Mouse (Mus musculus): ENCODE measurements around the gene Pak2.
"Not testable (repeated sequence)": the region's sequence is repeated elsewhere in the genome, so short reads cannot be mapped to it uniquely, and the experiment has no call there.

Pak2 gene

DNA sequence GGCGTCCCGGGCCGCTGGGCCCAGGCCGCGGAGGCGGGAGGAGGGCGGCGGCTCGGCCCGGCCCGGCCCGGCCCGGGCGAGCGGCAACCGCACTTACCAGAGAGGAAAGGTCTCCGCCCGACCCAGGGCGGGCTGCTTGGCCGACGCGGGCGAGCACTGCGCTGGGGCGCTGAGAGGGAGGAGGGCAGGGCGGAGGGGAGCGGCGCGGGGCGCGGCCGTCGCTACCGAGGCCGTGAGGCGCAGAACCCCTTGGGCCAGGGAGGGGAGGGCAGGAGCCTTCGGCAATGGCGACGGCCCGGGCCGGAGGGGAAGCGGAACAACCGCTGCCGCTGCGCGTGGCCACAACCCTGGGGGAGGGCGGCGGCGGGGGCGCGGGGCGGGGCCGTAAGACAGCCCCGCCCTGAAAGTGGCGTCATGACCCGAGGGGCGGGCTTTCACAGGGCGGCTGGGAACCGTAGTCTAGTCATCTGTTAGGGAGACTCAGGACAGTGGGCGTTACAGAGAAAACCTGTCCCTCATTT lies at the start of gene Pak2:
Gene Pak2 (minus strand): TSS at position 352 of the 521 bp plus-strand sequence.
- DNase-seq (ENCODE audit: inconsistent ontology term) = peak; percentile 93

GRCm38 (mm10) chr16:32127046-32127445 lies 47.9 kb upstream of the Pak2 start:
- no peak for DNase-seq (ENCODE audit: inconsistent ontology term)

DNA sequence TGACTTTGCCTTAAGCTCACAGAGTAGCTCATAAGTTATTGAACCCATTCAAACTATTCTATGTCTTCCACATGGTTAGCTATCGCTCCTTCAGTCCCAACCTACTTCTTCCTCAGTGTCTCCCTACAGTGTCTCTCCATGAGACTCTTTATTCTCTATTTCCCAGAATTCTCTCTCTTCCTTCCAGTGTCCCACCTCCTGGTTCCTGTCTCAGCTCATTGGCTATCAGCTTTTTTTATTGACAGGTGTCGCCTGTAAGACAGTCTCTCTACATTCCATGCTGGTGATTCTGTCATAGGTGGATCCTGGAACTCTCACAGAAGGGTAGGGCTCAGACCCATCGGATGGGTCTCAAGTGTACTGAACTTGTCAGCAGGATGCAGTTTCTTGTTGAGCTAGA lies 46.2 kb upstream of the Pak2 start:
- no peak for DNase-seq (ENCODE audit: inconsistent ontology term)

DNA sequence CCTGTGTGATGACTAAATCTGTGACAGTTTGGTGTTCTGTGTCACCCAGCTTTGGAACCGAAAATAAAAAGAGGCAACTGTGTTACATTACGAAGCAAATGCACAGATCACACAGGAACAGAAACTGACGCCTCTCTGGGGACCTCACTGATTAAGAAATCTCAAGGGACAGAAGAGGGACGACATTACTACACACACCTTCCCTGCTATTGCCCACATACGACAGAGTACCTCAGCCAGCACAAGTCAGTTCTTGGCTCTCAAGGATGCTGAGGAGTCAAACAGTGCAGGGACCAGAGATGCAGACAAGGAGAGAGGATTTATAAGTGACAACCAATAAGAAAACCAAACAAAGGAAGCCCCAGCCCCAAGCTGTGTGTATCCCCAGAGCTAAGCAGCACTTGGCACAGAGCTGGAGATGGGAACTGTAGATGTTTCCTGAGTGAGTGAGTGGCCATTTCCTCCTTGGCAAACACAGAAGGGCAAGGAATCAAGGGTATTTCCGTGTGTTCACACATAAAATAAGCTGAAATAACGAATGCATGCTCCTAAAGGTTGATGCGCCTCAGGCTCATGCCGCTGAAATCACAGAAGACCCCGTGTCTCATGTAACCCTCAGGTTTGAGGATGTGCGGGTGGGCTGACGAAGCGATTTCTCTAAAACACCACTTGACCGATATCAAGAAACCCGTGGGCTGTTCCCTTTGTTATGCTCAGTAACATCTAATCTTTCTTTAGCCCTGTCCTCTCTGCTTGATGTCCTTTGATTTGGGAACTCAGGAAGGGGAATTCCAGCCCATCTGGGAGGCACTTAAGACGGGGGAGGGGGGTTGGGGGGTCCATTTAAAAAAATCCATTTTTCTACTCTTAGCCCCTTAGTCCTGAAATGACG lies 45.5 kb upstream of the Pak2 start:
- no peak for DNase-seq (ENCODE audit: inconsistent ontology term)

GRCm38 (mm10) chr16:32124020-32124419 lies 44.9 kb upstream of the Pak2 start:
- DNase-seq (ENCODE audit: inconsistent ontology term) = no peak

- no peak for DNase-seq (ENCODE audit: inconsistent ontology term)
Measured at GRCm38 (mm10) chr16:32120454-32120853, 41.3 kb upstream of the Pak2 start.

DNA sequence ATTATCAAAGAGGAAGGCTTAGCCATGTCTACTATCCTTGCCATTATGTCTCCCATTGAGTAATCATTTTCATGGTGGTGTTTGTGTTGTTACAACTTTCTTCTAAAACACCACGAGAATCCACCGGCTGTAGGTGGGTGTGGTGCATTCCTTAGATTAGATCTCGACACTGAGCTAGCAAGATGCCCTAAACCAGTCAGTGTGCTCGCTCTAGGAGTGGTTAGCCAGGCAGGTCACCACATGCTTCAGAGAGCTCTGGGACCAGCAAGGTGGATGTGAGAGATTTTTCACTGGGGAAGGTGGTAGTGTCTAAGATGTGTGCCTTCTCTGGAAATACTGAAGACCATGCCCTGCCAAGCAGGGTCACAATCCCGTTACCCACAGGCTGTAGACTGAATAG lies 37.0 kb upstream of the Pak2 start:
- DNase-seq (ENCODE audit: inconsistent ontology term) = no peak

DNA sequence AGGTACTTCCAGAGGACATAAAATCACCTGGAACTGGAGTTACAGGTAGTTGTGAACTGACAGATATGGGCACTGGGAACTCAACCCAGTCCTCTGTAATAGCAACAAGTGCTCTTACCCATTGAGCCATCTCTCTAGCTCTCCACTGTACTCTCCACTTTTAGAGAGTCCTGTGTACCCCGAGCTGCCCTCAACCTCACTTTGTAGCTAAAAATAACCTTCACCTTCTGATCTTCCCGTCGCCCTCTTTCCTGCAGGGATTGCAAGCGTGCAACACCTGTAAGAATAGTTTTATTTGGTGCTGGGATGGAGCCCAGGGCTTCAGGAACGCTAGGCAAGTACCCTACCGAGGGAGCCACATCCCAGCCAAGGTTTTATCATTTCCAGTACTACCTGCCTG lies 36.6 kb upstream of the Pak2 start:
- DNase-seq (ENCODE audit: inconsistent ontology term) = no peak

- peak; percentile 65 for DNase-seq (ENCODE audit: inconsistent ontology term)
Measured at GRCm38 (mm10) chr16:32114968-32115695, 36.0 kb upstream of the Pak2 start.

- no peak for DNase-seq (ENCODE audit: inconsistent ontology term)
Measured at GRCm38 (mm10) chr16:32114406-32114805, 35.3 kb upstream of the Pak2 start.

DNA sequence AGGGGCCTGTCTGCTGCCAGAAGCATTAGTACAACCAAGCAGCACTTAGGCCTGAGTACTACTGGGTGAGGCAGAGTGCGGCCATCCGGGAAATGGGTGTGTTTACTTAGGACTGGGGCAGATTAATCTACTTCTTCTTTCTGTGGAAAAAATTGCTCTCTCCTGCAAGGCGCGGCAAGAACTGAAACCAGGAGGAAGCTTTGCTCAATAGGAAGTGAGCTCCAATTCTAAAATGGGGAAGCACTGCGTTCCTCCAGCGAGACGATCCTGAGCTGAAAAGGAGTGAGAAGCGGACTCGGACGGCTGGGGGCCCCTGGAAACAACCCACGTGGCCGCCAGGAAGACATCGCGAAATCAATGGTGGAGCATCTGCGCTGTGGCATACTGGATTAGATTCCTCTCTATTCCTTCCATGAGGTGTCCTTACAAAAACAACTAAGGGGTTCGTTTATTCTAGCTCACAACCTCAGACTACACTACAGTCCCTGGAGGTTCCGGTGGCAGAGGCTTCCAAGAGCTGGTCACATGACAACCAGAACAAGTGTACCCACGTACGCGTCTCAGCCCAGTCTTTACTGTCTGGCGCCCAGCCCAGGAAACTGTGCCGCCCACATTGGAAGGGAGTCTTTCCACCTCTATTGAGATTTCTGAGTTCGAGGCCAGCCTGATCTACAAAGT lies 34.5 kb upstream of the Pak2 start:
- DNase-seq (ENCODE audit: inconsistent ontology term) = no peak

DNA sequence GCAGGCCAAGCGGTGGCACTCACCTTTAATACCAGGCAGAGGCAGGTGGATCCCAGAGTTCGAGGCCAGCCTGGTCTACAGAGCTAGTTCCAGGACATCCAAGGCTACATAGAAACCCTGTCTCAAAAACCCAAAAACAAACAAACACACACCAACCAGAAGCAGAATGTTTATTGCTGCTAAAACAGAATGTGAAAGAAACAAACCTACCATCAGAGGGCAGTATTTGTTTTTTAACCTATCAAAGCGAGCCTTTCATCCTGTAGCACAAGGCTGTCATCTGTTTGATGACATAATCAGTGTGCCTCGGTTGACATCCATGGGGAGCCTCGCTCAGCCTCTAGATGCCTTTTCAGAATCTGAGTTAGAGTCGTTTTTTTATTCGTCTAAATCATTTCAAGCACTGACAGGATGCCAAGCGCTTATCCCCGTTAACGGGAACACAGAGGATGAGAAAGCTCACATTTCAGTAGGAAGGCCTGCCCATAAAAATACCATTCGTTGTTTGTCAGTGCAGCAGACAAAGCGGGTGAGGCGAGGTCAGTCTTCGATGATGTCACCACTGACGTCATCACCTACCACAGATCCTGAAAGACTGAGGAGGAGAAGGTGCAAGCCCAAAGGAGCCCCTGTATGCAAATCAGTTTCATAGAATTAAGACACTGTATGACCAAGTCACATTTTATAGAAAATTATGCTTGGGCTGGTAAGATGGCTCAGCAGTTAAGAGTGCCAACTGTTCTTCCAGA lies 32.0 kb upstream of the Pak2 start:
- no peak for DNase-seq (ENCODE audit: inconsistent ontology term)

- no peak for DNase-seq (ENCODE audit: inconsistent ontology term)
Measured at GRCm38 (mm10) chr16:32108578-32108977, 29.4 kb upstream of the Pak2 start.

DNA sequence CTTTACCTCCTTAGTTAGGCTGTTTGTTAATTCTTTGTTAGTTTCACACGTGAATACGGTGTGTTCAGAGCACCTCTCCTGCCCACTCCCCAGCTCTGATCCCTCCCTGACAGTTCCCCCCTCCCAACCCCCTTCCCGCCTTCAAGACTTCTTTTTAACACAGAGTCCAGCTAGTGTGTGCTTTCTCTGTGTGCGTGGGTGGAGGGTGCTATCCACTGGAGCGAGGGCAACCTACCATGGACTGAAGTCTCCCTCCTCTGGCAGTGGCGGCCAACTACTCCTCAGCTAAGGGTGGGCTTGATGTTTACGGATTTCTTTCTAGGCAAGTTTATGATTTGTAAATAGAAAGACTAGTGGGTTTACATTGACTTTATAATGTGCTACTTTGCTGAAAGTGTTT lies 29.0 kb upstream of the Pak2 start:
- no peak for DNase-seq (ENCODE audit: inconsistent ontology term)

GRCm38 (mm10) chr16:32107342-32108045 lies 28.4 kb upstream of the Pak2 start:
- DNase-seq (ENCODE audit: inconsistent ontology term) = no peak

DNA sequence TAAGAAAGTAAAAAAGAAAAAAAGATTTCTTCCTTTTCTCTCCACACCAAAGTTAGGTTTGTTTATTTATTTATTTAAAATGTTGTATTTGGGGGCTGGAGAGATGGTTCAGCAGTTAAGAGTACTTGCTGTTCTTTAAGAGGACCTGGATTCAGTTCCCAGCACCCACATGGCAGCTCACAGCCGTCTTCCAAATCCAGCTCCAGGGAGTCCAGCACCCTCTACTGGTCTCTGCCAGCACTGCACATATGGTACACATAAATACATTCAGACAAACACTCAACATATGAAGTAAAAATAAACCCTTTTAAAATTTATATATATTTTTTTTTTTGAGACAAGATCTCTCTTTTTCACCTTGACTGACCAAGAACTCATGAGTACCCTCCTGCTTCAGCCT lies 26.6 kb upstream of the Pak2 start:
- DNase-seq (ENCODE audit: inconsistent ontology term) = no peak

DNA sequence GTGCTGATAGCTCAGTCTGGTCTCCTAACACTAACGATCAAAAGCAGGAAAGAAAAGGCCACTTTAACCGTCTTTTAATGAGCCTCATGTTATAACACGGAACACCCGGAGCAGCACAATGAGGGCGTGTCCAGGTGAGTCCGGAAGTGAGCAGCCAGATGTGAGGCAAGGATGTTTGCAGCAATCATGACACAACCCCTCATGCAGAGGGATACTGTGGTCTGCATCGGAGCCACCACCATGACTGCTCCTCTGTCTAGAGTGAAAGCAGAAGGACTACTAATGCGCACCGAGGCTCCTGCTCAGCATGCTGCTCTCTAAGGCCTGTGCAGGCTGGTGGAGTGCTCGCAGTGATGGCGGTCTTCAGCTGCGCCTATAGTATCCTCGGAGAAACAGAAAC lies 23.2 kb upstream of the Pak2 start:
- no peak for DNase-seq (ENCODE audit: inconsistent ontology term)

DNA sequence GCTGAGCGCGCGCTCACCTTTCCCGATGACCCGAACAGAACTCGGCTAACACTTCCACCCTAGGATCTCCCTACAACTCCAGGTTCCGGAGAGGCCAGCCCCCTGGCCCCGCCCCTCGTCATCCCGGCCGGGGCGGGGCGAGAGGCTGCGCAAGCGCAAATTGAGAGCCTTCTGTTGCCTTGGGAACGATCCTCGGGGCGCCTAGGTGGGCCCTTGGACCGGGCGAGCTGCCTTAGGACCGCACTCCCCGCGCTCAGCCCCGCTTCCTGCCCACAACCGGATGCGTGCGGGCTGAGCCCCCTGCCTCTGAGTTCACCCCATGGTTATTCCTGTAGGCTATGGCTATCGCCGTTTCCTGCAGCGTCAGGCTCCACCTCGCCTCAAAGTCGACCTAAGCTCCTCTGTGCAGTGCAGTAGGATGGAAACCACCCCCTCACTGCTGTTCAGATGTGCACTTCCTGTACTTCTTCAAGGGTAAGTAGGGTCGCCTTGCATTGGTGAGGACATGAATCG lies 20.6 kb upstream of the Pak2 start, which contains the start of the genes Pigx and Cep19:
Gene Pigx (minus strand): TSS at position 103 of the 513 bp plus-strand sequence.
Gene Cep19 (plus strand): TSS at position 163 of the 513 bp plus-strand sequence.
- DNase-seq (ENCODE audit: inconsistent ontology term) = peak; percentile 97

DNA sequence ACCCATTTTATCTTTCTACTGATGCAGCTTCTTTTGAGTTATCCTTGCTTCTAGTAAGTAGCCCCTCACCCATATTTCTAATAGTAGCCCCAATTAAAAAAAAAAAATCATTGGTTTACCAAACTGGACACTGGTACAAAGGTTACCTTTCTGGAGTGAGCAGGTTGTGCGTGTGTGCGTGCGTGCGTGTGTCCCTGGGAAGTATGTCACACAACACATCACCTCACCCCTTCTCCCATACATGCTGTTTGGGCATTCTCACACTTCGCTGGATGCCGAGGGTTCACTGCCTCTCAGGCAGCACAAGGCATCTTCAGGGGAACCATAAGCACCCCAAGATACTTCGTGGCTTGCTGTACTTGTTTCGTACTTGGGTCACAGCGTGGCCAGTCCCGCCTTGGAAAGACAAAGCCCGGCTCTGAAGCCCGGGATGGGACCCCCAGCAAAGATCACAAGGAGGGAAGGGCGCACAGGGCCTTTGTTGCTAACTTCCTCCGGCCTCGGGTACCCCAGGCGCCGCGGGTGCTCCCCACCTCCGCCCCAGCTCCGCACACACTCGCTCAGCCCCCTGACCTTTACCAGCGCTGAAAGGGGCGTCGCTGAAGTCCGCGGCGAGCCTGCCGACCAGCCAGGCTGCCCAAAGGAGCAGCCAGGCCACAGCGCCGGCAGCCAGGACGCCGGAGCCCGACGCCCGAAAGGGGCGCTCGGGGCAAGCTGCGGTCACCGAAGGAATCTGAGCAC lies 19.9 kb upstream of the Pak2 start:
- no peak for DNase-seq (ENCODE audit: inconsistent ontology term)

DNA sequence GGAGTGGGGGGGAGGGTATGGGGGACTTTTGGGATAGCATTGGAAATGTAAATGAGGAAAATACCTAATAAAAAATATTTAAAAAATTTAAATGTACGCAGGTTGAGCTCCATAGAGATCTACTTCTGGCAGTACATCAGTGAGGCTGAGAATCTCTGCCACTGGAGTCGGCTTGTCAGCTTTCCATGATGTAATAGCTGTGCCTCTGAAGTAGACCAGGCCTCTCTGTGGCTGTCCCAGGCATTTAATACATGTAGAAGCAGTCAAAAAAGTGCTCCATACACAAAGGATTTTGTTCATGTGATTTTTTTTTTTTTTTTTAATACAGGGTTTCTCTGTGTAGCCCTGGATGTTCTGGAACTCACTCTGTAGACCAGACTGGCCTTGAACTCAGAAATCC lies 18.6 kb upstream of the Pak2 start:
- DNase-seq (ENCODE audit: inconsistent ontology term) = not testable (repeated sequence)

All from Muller cell, postnatal 12 days (primary cell).